Mouse (Mus musculus) heart, embryonic 11.5 days (tissue): ENCODE results near the gene Rnf180. TPM values are rescaled to one million over a fixed set of nuclear protein-coding genes. Genes with fewer than 3 reads are reported as not detected.

Experiments
- ATAC-seq: fragments of 200-750 bp; cut with Nextera tagmentation; replicated peaks from 2 replicates; pipeline ENCODE4 v1.8.0; 2017; ENCODE audit warnings: moderate library complexity; ENCODE audit not compliant: insufficient number of reproducible peaks, low FRiP score, low TSS enrichment
- H3K27ac ChIP-seq: fragments of 300-500 bp; sonication (generic); 2 replicates; pipeline ENCODE4 v1.5.1; 2014; ENCODE audit warnings: mild to moderate bottlenecking, low read depth, low read length
- H3K27me3 ChIP-seq: fragments of 300-500 bp; sonication (generic); 2 replicates; pipeline ENCODE4 v1.6.1; 2014; ENCODE audit warnings: mild to moderate bottlenecking, low read length, mixed read lengths; ENCODE audit not compliant: control insufficient read depth, insufficient read depth
- H3K36me3 ChIP-seq: fragments of 300-500 bp; sonication (generic); 2 replicates; pipeline ENCODE4 v1.6.1; 2014; ENCODE audit warnings: mild to moderate bottlenecking, low read length, moderate library complexity, mixed read lengths; ENCODE audit not compliant: control insufficient read depth, insufficient read depth
- H3K4me1 ChIP-seq: fragments of 300-500 bp; sonication (generic); 2 replicates; pipeline ENCODE4 v1.6.1; 2014; ENCODE audit warnings: low read length; ENCODE audit not compliant: control insufficient read depth, insufficient read depth
- H3K4me2 ChIP-seq: fragments of 300-500 bp; sonication (generic); 2 replicates; pipeline ENCODE4 v1.6.1; 2014; ENCODE audit warnings: mild to moderate bottlenecking, moderate library complexity
- H3K4me3 ChIP-seq: fragments of 300-500 bp; sonication (generic); 2 replicates; pipeline ENCODE4 v1.5.1; 2014; ENCODE audit warnings: low read depth, low read length
- H3K9ac ChIP-seq: fragments of 300-500 bp; sonication (generic); 2 replicates; pipeline ENCODE4 v1.6.1; 2014; ENCODE audit warnings: mild to moderate bottlenecking, low read depth, low read length, moderate library complexity
- H3K9me3 ChIP-seq: fragments of 300-500 bp; sonication (generic); replicated peaks from 2 replicates; pipeline ENCODE4 v1.6.1; 2016; ENCODE audit warnings: low read length; ENCODE audit not compliant: control insufficient read depth
- WGBS: fragments of 180-500 bp; shearing (Covaris S2); extraction: QIAGEN DNeasy Blood & Tissue Kit; methylation state at CpG from one replicate; pipeline ENCODE4 v1.1.7; 2014; ENCODE audit not compliant: insufficient replicate concordance; 5-methylcytosine and 5-hydroxymethylcytosine counted together
- polyA plus RNA-seq: library from polyadenylated mRNA; unstranded; fragments of >200 nt; fragmentation: Nextera tagmentation; extraction: Ambion mirVana; gene quantifications from 2 replicates; pipeline ENCODE4 v1.2.1, GENCODE M21; 2014

Rnf180 gene
- polyA plus RNA-seq, 1 experiment from 2014 or later: 2.4 TPM

DNA sequence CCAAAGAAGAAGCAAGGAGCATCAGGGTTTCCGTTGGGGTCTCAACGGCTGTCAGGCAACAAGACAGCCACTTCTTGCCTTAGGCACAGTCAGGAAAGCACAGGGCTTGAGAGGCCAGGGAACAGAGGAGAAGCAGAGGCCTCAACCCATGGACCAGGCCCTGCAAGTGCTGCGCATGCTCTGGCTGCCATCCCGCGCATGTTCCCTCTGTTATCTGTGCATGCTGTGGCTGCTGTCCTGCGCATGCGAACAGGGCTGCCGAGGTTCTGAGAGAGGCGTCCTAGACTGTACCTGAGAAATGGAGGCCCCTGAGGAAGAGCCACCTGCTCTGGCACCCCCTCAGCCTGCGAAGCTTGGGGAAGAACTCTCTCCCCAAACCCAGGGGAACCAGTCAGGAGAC lies 212.8 kb downstream of the Rnf180 start, which contains the start of gene 4933425L06Rik:
Gene 4933425L06Rik (plus strand): TSS at position 261 of the 400 bp plus-strand sequence.
- WGBS: 86% methylated on average over 10 of the region's 10 CpGs
- ATAC-seq: no peak
- Histone ChIP-seq H3K4me3 (no peak within 1 kb of the TSS), H3K36me3 (no peaks in the 10 kb centered on the region), H3K27ac (no peak within 1 kb of the TSS), H3K4me2 (no peak within 1 kb of the TSS), H3K9ac (no peak within 1 kb of the TSS), H3K4me1 (no peaks in the 10 kb centered on the region), H3K9me3 (no peaks in the 10 kb centered on the region), H3K27me3 (no peaks in the 10 kb centered on the region)

Other genes starting within 250 kb of the Rnf180 start
- 3.0 and 3.4 TPM in 2 replicates for gene Rgs7bp, start 239.9 kb downstream of the Rnf180 start, polyA plus RNA-seq
- not detected in 2 replicates for gene 4933425L06Rik, start 212.7 kb downstream of the Rnf180 start, polyA plus RNA-seq
- gene Htr1a, start 148.8 kb upstream of the Rnf180 start, polyA plus RNA-seq: not detected in 2 replicates